Mouse (Mus musculus) limb, embryonic 10.5 days (tissue): ENCODE results near the gene Rbbp5. TPM values are rescaled to one million over a fixed set of nuclear protein-coding genes. Genes with fewer than 3 reads are reported as not detected.

ENCODE experiments used
- polyA plus RNA-seq: library from polyadenylated mRNA; unstranded; fragments of >200 nt; fragmentation: Nextera tagmentation; extraction: Ambion mirVana; gene quantifications from 2 replicates; pipeline ENCODE4 v1.2.1, GENCODE M21; 2016

Gene Rbbp5
- polyA plus RNA-seq, 1 experiment from 2014 or later = 66.8 TPM

Other genes with a start within 250 kb of the Rbbp5 start
- not detected in 2 replicates for gene Gm10188, start 247.6 kb upstream of the Rbbp5 start, polyA plus RNA-seq
- gene Klhdc8a, start 178.7 kb upstream of the Rbbp5 start, polyA plus RNA-seq = not detected in 2 replicates
- 0.84 and 0.92 TPM in 2 replicates for gene Nuak2, start 161.2 kb upstream of the Rbbp5 start, polyA plus RNA-seq
- gene Tmcc2, start 86.1 kb upstream of the Rbbp5 start, polyA plus RNA-seq = 7.6 and 8.0 TPM in 2 replicates
- 13.3 and 15.9 TPM in 2 replicates for gene Dstyk, start 59.8 kb upstream of the Rbbp5 start, polyA plus RNA-seq
- gene Tmem81, start 28.9 kb downstream of the Rbbp5 start, polyA plus RNA-seq = 1.5 and 1.7 TPM in 2 replicates
- gene Cntn2, start 65.9 kb downstream of the Rbbp5 start, polyA plus RNA-seq = 0.94 and 1.3 TPM in 2 replicates